Mouse (Mus musculus) megakaryocyte, embryonic 14.5 days (primary cell): ENCODE data around the gene Tnnt2.

Source experiments
- FLI1 ChIP-seq: IDR thresholded peaks from 2 replicates; pipeline ENCODE4 v1.6.1; 2012; ENCODE audit warnings: low read length, inconsistent platforms, mixed read lengths
- GATA1 ChIP-seq: IDR thresholded peaks from 3 replicates; pipeline ENCODE4 v1.6.1; 2012; ENCODE audit warnings: mixed read lengths, low read length, inconsistent platforms, borderline replicate concordance

GRCm38 (mm10) chr1:135820736-135821364 is 15.3 kb upstream of the Tnnt2 start:
- TF ChIP-seq GATA1 = no peak
- TF ChIP-seq FLI1 = no peak
